Mouse (Mus musculus) gastrocnemius, postnatal 25 days (tissue): Measurements from ENCODE around the gene Stmnd1. TPM values are rescaled to one million over a fixed set of nuclear protein-coding genes. Genes with fewer than 3 reads are reported as not detected.
A peak's percentile ranks its signal among the peaks of the same experiment; 100 is the strongest.
"Not testable (repeated sequence)": the region's sequence is repeated elsewhere in the genome, so short reads cannot be mapped to it uniquely, and the experiment has no call there.

Experiments
- DNase-seq: peaks from one replicate; pipeline ENCODE4 v3.0.0; 2022
- long read RNA-seq, 2 experiments: library from polyadenylated mRNA; stranded (forward); transcript quantifications; one replicate each; pipeline ENCODE4 v2.0.0; 2021
- total RNA-seq, 2 experiments: library from RNA; stranded (reverse); gene quantifications; 1 replicate in 1 of 2; 2 replicates in 1 of 2; pipeline ENCODE4 v1.2.3; 2021

Gene Stmnd1
- total RNA-seq: under 1 TPM; 0.32 to 0.46 TPM
- long read RNA-seq, experiment 1: 0 reads
- long read RNA-seq, experiment 2, partial matches to known transcripts: 0 of 1 reads
- long read RNA-seq, experiment 2, other reads (novel, unspliced or antisense): 0 of 1 reads

- DNase-seq: peak; percentile 41
These were observed at the start of gene Stmnd1 for GRCm38 (mm10) chr13:46273453-46274110. Stmnd1 (plus strand) TSS chr13:46273721.

- peak; percentile 64 for DNase-seq
These were observed 46.6 kb upstream of the Stmnd1 start for GRCm38 (mm10) chr13:46226956-46227355.

- no peak for DNase-seq
These were observed 46.0 kb upstream of the Stmnd1 start for GRCm38 (mm10) chr13:46227486-46227885.

GRCm38 (mm10) chr13:46228750-46229149, 44.8 kb upstream of the Stmnd1 start:
- DNase-seq: not testable (repeated sequence)

- DNase-seq: no peak
These were observed 41.9 kb upstream of the Stmnd1 start for GRCm38 (mm10) chr13:46231514-46232085.

GRCm38 (mm10) chr13:46237723-46238349, 35.7 kb upstream of the Stmnd1 start:
- no peak for DNase-seq

GRCm38 (mm10) chr13:46238796-46239195, 34.7 kb upstream of the Stmnd1 start:
- no peak for DNase-seq

DNA sequence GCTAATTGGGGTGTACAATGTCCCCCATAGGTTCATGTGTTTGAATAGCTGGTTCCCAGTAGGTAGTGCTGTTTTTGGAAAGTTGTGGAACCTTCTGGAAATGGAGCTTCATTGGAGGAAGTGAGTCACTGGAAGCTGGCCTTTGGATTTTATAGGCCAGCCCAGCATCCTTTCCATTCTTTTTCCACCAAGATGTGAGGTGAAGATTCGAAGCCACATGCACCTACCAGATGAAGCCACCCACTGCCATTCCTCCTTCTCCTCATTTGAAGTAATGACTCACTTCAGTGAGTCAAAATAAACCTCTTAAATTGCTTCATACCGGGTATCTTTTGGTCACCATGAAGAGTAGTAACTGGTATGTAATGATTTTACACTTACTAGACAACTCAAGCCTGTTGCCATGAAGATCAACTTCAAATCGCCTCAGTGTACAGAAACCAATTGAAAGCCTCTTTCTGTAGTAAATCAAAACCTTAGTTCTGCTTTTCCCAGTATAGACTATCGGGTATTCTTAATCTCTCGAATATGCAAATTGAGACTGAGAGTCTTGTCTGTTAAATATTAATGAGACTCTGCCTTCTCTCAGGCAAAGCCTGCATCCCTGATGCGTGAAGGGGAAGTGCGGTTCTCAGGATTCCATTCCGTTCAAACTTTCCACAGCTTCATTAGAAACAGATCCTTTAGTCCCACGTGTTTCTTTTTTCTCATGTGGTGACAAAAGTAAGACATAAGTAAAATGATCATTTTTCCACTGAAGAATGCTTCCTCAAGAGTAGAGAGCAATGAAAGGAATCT, 31.9 kb upstream of the Stmnd1 start:
- no peak for DNase-seq

GRCm38 (mm10) chr13:46253753-46254152, 19.8 kb upstream of the Stmnd1 start:
- DNase-seq: no peak

GRCm38 (mm10) chr13:46254171-46254570, 19.4 kb upstream of the Stmnd1 start:
- no peak for DNase-seq

GRCm38 (mm10) chr13:46255616-46256015, 17.9 kb upstream of the Stmnd1 start:
- no peak for DNase-seq

DNA sequence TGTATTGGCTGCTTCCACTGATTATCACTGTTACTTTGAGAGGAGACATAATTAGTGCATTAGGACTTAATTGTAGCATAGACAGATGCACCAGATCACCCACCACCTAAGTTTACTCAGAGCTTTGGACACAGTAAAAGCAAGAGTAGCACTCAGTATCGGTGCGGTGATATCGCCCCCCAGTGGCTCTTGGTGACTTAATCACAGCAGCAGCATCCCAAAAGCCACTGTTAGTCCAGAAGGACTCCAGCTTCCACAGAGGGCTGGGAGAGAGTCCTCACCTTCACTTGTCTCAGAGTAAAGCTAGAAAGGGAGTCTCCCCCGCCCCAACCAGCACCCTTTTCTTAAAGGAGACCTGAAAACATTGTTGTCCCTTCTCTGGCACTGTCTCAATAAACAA, 15.7 kb upstream of the Stmnd1 start:
- DNase-seq: peak; percentile 33

DNA sequence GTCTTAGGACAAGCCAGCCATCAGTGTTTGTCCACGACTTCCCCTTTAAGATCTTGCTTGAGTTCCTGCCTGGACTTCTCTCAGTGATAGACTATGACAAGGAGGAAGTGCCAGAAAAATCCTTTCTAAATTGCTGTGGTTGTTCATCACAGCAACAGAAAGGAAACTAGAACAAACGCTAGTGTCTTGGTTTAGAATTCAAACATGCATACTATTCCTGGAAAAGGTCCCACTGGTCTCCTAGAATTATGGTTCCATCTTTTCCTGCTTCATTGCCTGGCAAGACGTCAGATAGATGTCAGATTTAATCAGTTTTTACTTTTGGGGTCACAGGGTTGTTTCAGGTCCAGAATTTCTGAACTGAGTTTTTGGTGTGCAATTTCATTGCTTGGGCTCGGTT, 14.0 kb upstream of the Stmnd1 start:
- DNase-seq: no peak

DNA sequence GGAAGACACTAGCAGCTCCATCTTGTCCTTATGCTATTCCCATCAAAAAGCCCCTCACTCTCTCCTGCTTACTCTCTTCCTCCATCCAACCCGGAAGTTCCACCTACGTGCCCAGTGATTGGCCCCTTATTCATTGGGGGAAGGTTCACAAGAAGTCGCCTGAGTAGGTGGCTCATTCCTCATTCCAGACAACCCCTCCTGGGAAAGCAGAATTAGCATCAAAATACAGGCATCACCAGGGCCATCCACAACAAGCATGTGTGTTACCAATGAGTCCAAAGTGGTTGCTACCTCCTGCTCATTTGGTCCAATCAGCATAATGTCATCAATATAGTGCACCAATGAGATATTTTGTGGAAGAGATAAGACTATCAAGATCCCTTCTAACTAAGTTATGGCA, 12.3 kb upstream of the Stmnd1 start:
- no peak for DNase-seq

DNA sequence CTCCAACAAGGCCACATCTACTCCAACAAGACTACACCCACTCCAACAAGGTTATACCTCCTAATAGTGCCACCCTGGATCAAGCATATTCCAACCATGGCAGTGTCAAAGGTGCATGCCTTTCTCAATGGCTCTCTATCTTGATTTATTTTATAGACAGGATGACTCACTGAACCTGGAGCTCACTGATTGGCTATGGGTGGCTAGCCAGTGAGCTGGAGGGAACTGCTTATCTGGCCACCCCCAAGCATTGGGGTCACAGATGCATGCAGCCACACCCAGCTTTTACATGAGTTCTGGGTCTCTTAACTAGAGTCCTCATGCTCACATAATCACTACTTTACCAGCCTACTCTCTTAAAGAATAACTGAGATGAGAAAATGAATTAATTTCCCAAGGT, 5.7 kb upstream of the Stmnd1 start:
- no peak for DNase-seq

GRCm38 (mm10) chr13:46268341-46268740, 5.2 kb upstream of the Stmnd1 start:
- peak; percentile 38 for DNase-seq

GRCm38 (mm10) chr13:46268815-46269445, 4.6 kb upstream of the Stmnd1 start:
- DNase-seq: no peak

DNA sequence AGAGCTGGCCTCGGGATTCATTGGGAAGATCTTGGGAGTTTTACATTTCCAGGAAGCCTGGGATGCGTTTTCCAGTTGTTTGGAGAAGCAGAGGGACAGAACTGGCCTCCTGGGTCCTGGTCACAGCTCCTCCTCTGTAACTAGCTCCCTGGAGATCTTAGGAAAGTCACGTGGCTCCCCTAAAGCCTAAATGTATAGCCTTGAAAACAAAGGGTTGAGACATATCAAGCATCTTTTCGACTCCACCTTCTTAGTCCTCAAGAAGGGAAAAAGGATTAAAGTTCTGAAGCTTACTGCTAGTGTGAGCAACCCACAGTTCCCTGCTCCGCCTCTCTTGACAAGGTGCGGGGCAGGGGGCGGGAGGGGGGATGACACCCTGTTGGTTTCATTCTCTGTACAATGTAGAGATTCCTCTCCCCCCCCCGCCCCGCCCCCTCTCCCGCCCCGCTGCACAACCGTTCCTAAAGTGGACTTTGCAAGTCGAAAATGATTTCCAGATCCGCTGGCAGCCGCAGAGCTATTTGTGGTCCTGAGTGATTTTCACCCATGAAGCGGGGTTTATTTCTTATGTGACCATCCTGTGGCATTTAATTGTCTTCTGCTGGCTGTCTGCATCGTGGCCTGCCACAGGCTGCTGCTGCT, 589 bp upstream of the Stmnd1 start:
- DNase-seq: peak; percentile 27

- no peak for DNase-seq
These were observed 2.2 kb downstream of the Stmnd1 start for GRCm38 (mm10) chr13:46275701-46276100.

- no peak for DNase-seq
These were observed 9.0 kb downstream of the Stmnd1 start for GRCm38 (mm10) chr13:46282543-46282942.

DNA sequence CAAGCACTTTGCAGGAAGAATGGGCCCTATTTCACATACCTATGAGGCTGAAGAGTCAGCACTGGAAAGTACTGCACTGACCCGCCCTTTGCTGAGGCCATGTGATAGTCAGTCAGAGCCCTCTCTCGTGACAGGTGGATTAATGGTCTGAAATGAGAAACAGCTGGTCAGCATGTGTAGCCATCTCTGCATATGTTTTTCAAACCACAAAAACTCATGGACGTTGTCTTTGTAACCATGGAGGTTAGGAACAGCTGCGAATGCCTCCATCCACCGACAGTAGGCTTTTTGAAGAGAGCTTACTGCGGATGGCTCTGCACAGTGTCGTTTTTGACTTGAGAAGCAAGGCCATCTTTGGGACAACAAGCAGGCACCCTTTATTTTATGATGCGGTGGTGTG, 14.3 kb downstream of the Stmnd1 start:
- no peak for DNase-seq

- no peak for DNase-seq
These were observed 14.9 kb downstream of the Stmnd1 start for GRCm38 (mm10) chr13:46288372-46288771.
